Mouse (Mus musculus): Measurements from ENCODE around the gene E330009J07Rik.

DNA sequence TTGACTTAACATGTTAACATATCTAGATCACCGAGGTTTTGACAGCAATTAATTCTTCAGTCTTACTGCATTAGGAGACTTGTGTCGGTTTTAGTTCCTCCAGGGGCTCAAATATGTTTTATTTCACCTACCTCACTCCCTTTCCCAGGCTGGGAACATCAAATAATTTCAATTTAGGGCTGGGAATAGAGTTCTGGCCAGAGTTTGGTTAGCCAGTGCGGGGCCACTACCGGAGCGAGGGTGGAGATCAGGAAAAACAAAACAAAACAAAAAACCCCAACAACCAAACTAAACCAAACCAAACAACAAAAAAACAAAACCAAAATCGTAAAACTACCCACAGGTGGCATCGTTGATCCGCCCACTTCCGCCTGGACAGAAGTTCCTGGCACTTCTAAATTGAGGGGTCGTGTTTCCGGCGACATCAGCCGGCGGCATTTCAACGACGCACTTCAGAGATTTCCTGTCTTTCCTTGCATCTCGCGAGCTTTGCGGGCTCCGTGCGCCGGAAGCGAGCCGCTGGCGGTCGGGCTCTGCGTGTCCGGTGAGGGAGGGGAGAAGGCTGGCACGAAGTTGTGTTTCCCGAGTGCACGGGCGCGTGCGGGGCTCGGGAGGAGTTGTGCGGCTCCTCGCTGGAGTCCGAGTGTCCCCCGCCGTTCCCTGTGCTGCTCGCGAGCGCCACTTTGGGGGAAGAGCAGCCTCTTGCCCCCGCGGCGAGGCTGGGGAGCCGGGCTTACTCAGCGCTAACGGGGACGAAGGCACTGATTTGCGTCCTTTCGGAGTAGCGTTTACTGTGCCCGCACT lies 35.2 kb upstream of the E330009J07Rik start, which contains the start of gene Ssbp1:
- TF ChIP-seq CTCF (IDR thresholded peaks at IDR 0.05; ENCODE audit: low read depth) (peak; percentile 40), EP300 (optimal IDR thresholded peaks at IDR 0.05) (peak; percentile 98)
